Mouse (Mus musculus) testis, adult 2 months (tissue): Measurements from ENCODE around the gene Kcnip1.

Experiments used
- CTCF ChIP-seq: fragments of 200-500 bp; IDR thresholded peaks from 2 replicates; pipeline ENCODE4 v1.5.1; 2012; ENCODE audit warnings: low read depth, mild to moderate bottlenecking, inconsistent platforms, low read length, moderate library complexity; ENCODE audit not compliant: control insufficient read depth, insufficient read depth, insufficient replicate concordance
- POLR2A ChIP-seq: fragments of 200-500 bp; IDR thresholded peaks from 2 replicates; pipeline ENCODE4 v1.6.1; 2012; ENCODE audit warnings: low read depth, mild to moderate bottlenecking, inconsistent platforms, low read length, moderate library complexity; ENCODE audit not compliant: control insufficient read depth

- TF ChIP-seq CTCF (no peak), POLR2A (no peak)
Measured at GRCm38 (mm10) chr11:33752431-33752873, 240.5 kb downstream of the Kcnip1 start.
